Mouse (Mus musculus) CH12.LX (cell line): Measurements from ENCODE around the gene Pdzph1.

ENCODE experiments used
- EP300 ChIP-seq: IDR thresholded peaks from 2 replicates; pipeline ENCODE4 v1.6.1; 2011; ENCODE audit warnings: low read length, improper control_type of control experiment
- MAX ChIP-seq: IDR thresholded peaks from 2 replicates; pipeline ENCODE4 v1.6.1; 2011; ENCODE audit warnings: low read length, improper control_type of control experiment
- MAZ ChIP-seq: IDR thresholded peaks from 2 replicates; pipeline ENCODE4 v1.6.1; 2012; ENCODE audit warnings: low read depth, mild to moderate bottlenecking, inconsistent platforms, low read length, improper control_type of control experiment, moderate library complexity
- MXI1 ChIP-seq: IDR thresholded peaks from 2 replicates; pipeline ENCODE4 v1.6.1; 2011; ENCODE audit warnings: mild to moderate bottlenecking, low read depth, low read length, improper control_type of control experiment
- POLR2AphosphoS2 ChIP-seq: IDR thresholded peaks from 2 replicates; pipeline ENCODE4 v1.6.1; 2011; ENCODE audit warnings: low read depth, low read length, improper control_type of control experiment
- USF2 ChIP-seq: conservative IDR thresholded peaks from 2 replicates; pipeline ENCODE4 v1.6.1; 2011; ENCODE audit warnings: low read depth, low read length, improper control_type of control experiment
- ZC3H11A ChIP-seq: IDR thresholded peaks from 2 replicates; pipeline ENCODE4 v1.6.1; 2012; ENCODE audit warnings: low read depth, mild to moderate bottlenecking, inconsistent platforms, low read length, improper control_type of control experiment
- ZMIZ1 ChIP-seq: IDR thresholded peaks from 2 replicates; pipeline ENCODE4 v1.6.1; 2012; ENCODE audit warnings: low read depth, mild to moderate bottlenecking, inconsistent platforms, low read length, improper control_type of control experiment
- ZNF384 ChIP-seq: IDR thresholded peaks from 2 replicates; pipeline ENCODE4 v1.6.1; 2012; ENCODE audit warnings: low read depth, low read length, improper control_type of control experiment, inconsistent platforms

GRCm38 (mm10) chr17:59012421-59013090 lies 21.4 kb upstream of the Pdzph1 start:
- TF ChIP-seq MAZ, result no peak
- TF ChIP-seq EP300, result no peak
- no peak for TF ChIP-seq MAX
- no peak for TF ChIP-seq ZMIZ1
- no peak for TF ChIP-seq ZC3H11A
- no peak for TF ChIP-seq ZNF384
- TF ChIP-seq POLR2AphosphoS2, result no peak
- TF ChIP-seq USF2, result no peak
- no peak for TF ChIP-seq MXI1
